Mouse (Mus musculus): ENCODE data around the gene Zfp804b.

- no peak for TF ChIP-seq CTCF (IDR thresholded peaks at IDR 0.05; ENCODE audit: insufficient read depth, low read length)
- no peak for TF ChIP-seq POLR2A (IDR thresholded peaks at IDR 0.05; ENCODE audit: borderline replicate concordance, extremely low read depth, low read depth, low read length)
Observed at GRCm38 (mm10) chr5:7325594-7325993, 19.0 kb downstream of the Zfp804b start.
